Mouse (Mus musculus) bone marrow macrophage, adult 2 months (primary cell): Measurements from ENCODE around the gene Kdm1b.

ENCODE experiments used
- CTCF ChIP-seq: IDR thresholded peaks from 2 replicates; pipeline ENCODE4 v1.5.1; 2012; ENCODE audit warnings: low read depth, mild to moderate bottlenecking, low read length, moderate library complexity
- POLR2A ChIP-seq: IDR thresholded peaks from 2 replicates; pipeline ENCODE4 v1.6.1; 2012; ENCODE audit warnings: mild to moderate bottlenecking, low read depth, low read length, borderline replicate concordance

- TF ChIP-seq POLR2A (no peak), CTCF (no peak)
Observed at GRCm38 (mm10) chr13:47050009-47050408, 6.7 kb downstream of the Kdm1b start.
